Mouse (Mus musculus): ENCODE results near the gene Tbce.
"Not testable (repeated sequence)": the region's sequence is repeated elsewhere in the genome, so short reads cannot be mapped to it uniquely, and the experiment has no call there.

Tbce gene

GRCm38 (mm10) chr13:14034073-14034348 lies 5.4 kb downstream of the Tbce start:
- DNase-seq (ENCODE audit: low spot score) = no peak

GRCm38 (mm10) chr13:14033309-14034072 lies 5.9 kb downstream of the Tbce start:
- DNase-seq (ENCODE audit: low spot score) = no peak

GRCm38 (mm10) chr13:14026154-14026820 lies 13.2 kb downstream of the Tbce start:
- no peak for DNase-seq (ENCODE audit: low spot score)

GRCm38 (mm10) chr13:14025554-14025953 lies 13.9 kb downstream of the Tbce start:
- DNase-seq (ENCODE audit: low spot score) = no peak

DNA sequence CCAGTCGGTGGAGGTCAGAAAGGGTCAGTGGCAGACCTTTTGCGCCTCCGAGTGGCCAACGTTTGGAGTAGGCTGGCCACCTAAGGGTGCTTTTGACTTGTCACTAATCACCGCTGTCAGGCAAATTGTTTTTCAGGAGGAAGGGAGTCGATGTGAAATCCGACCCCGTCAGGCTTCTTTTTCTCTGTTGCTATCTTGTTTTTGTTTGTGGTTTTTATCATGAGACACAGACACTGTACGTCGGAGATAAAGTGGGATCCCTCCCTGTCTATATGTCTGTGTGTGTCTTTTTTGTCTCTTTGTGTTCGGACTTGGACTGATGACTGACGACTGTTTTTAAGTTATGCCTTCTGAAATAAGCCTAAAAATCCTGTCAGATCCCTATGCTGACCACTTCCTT lies 18.0 kb downstream of the Tbce start:
- not testable (repeated sequence) for DNase-seq (ENCODE audit: low spot score)

- no peak for DNase-seq (ENCODE audit: low spot score)
Measured at GRCm38 (mm10) chr13:14018852-14019251, 20.6 kb downstream of the Tbce start.

- DNase-seq (ENCODE audit: low spot score) = no peak
Measured at GRCm38 (mm10) chr13:14018283-14018682, 21.2 kb downstream of the Tbce start.

GRCm38 (mm10) chr13:14015609-14016008 lies 23.8 kb downstream of the Tbce start:
- no peak for DNase-seq (ENCODE audit: low spot score)

GRCm38 (mm10) chr13:14014540-14014939 lies 24.9 kb downstream of the Tbce start:
- DNase-seq (ENCODE audit: low spot score) = no peak

GRCm38 (mm10) chr13:14014001-14014400 lies 25.4 kb downstream of the Tbce start:
- no peak for DNase-seq (ENCODE audit: low spot score)

- no peak for DNase-seq (ENCODE audit: low spot score)
Measured at GRCm38 (mm10) chr13:14011454-14011995, 27.9 kb downstream of the Tbce start.

DNA sequence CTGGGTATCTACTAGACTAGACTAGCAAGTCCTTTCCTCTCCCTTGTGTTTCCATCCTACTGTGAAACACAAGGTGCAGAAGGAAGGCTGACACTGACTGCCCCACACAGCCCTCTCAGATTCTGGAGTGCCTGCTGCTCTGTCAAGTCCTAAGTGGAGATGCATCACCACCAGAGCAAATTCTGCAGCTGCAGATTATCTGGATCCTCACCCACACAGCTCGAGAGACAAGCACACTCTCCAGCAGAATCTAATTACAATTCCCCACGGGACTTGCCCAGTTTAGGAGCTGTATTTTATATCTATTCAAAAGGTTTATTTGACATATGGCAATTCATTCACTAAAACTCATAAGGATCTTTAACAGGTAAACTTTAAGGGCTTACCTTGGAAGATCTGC lies 33.4 kb downstream of the Tbce start:
- DNase-seq (ENCODE audit: low spot score) = no peak

DNA sequence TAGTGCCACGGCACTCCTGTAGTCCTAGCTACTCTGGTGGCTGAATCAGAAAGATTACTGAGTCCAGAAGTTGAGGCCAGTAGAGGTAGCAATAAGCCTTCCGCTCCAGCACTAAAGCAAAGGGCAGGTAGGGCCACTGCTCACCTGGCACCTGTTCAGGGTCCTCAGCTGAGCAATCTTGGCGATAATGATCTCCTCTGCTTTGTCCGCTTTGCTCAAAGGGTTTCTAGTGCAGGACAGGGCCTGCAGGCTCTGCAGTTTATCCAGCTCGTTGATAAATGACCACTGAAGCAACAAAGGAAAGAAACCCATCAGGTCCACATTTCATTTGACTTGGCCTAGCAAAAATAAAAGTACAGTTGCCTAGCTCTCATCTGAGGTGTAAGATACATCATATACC lies 34.4 kb downstream of the Tbce start:
- no peak for DNase-seq (ENCODE audit: low spot score)

DNA sequence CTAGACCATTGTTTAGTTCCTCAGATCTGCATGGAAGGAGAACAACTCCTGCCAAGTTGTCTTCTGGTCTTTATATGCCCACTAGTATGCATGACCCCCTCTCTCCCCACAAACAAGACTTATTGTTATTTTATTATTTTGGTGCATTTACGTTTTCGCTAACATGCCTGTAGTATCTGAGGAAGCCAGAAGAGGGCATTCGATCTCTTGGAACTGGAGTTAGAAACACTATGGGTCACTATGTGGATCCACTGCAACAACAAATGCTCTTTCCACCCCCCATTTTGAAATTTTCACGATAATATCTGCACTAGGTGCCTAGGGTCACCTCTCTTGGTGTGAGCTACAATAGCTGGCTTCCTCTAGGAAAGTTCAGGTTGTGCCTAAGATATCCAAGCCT lies 35.4 kb downstream of the Tbce start:
- DNase-seq (ENCODE audit: low spot score) = no peak

GRCm38 (mm10) chr13:14002706-14003105 lies 36.7 kb downstream of the Tbce start:
- DNase-seq (ENCODE audit: low spot score) = no peak

GRCm38 (mm10) chr13:13997476-13997875 lies 42.0 kb downstream of the Tbce start:
- no peak for DNase-seq (ENCODE audit: low spot score)

DNA sequence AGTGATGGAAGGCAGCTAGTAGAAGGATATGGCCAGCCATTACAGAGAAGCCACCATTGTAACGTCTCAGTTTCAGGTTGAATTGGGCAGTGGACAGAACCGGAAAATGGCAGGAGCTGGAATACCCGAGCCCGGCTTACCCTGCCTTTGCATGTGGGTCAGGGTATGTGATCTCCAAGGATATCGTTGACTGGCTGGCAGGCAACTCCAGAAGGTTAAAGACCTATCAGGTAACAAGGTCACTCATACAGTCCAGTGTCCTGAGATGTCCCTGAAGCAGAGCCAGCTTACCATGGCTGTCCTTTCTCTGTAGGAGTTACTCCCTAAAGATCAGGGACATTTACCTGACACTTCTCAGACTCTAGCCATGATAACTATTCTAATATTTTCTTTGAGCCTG lies 44.4 kb downstream of the Tbce start:
- no peak for DNase-seq (ENCODE audit: low spot score)

- DNase-seq (ENCODE audit: low spot score) = no peak
Measured at GRCm38 (mm10) chr13:13993041-13993440, 46.4 kb downstream of the Tbce start.

DNA sequence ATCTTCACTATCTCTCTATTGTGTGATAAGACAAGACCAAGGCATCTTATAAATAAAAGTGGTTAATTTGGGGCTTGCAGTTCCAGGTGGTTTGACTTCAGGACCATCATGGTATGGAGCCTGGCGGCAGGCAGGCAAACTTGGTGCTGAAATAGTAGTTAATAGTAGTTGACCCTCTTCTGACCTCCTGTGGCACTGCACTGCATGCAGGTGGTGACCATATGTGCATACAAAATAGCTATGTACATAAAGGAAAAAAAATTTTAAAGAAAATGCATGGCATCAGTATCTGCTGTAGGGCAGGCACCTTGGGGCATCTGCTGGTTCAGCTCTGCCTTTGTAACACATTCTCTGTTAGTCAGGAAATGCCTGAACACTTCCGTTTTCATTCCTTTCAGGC lies 49.0 kb downstream of the Tbce start:
- no peak for DNase-seq (ENCODE audit: low spot score)

DNA sequence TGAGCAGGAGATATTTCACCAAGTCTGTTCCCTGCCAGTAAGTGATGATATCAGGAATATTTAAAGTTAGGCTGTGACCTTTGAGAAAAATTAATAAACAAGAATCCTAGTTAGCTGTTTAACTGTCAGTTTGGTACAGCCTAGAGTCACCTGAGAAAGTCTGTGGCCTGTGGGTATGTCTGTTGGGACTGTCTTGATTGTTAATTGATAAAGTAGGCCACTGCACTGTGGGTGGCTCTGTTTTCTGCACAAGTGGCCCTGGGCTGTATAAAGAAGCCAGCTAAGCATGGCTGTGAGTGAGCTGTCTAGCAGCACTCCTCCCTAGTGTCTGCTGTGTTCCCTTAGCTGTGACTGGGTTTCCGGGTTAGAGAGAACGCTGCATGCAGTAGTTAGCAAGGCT lies 50.3 kb downstream of the Tbce start:
- no peak for DNase-seq (ENCODE audit: low spot score)

DNA sequence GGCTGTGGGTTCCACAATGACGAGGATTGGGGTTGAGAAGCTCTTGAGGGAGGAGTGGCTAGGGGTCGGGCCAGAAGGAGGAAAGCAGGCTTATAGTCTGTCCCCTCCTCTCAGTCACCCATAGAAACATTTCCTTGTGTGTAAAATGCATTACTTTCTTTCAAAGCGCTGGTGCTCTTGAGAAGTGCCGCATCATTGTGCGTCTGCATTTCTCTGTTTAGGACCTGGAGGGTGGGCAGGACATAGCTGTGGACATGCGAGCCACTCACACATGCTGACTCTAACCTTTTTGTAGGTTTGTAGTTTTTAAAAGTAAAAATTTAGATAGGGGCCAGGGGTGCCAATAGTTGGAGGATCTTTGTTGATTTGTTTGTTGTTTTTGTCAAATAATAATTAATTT lies 55.9 kb downstream of the Tbce start:
- no peak for DNase-seq (ENCODE audit: low spot score)

- DNase-seq (ENCODE audit: low spot score) = not testable (repeated sequence)
Measured at GRCm38 (mm10) chr13:13981842-13982241, 57.6 kb downstream of the Tbce start.

DNA sequence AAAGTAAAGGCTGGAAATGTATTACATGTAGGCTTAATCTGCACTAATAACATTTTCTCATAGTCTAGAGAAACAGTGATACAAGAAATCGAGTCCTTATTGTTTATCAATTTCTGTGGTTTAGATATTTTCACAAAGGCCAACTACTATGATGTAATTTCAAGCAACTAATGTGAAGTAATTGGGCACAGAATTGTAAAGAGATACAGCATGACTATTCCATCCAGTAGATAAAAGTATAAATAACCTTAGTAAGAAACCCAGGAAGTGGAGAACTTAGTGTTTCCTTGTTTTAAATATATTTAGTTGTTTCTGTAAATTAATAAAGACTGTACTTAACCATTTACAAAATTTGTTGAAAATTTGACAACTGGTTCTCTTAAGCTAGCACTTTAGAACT lies 69.6 kb downstream of the Tbce start:
- DNase-seq (ENCODE audit: low spot score) = no peak

DNA sequence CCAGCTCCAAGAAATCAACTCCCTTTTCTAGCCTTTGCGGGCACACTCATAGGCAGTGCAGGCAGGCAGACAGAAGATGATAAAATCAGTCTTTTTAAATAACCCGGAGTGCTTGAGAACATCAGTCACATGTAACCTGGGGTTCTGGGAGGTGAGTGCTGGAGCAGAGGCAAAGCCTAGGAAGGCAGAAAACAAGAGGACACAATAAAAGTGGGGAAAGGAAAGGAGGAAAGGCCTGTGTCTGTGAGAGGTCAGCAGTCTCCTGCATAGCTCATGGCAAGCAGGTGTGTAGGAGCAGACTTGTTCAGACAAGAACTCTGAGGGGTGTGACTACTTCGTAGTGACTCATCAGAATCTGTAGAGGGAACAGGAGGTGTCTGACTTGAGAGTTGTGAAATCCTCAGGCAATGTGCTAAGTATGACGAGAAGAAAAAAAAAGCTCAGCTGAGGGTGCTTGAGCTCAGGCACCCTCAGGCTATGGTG lies 70.8 kb downstream of the Tbce start:
- peak; percentile 43 for DNase-seq (ENCODE audit: low spot score)
